Comparison of ENCODE assay signal across 9 mouse cellular contexts in the genomic region with DNA sequence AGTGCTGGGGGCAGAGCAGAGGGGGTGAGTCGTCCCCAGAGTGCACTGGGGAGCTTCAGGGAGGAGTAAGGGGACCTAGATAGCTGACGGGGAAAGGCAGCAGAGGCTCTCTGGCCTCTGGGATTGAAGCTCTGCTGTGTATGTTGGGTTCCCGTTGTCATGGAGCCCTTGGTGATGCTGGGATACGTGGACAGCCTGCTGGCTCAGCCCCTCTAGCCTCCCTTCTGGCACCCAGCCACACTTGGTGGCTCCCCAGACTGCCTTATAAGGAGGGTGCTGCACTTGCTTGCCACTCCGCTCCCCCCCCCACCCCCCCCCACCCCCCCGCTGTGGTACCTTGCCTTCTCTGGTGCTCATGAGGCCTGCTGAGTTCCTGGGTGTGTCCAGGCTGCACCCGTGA.
DNase-seq lines count a peak whose midpoint lies in the region; ATAC-seq and TF ChIP-seq lines count a peak whose summit lies in the region.
"Had no signal": no experiment of that assay in that cellular context is flagged by ENCODE, and none has a peak within 500 bp of the region (broad histone marks: within the 10 kb centered on the region; RNA-seq: fewer than 3 reads in every experiment).

No protein-coding gene starts in this region.

- H3K4me2 ChIP-seq in forebrain, embryonic 14.5 days (ENCODE audit: low read length) = no peak overlapping the region
- no peak overlapping the region for H3K4me2 ChIP-seq in lung, embryonic 16.5 days (ENCODE audit: low read depth, low read length)
- no peak overlapping the region for H3K4me2 ChIP-seq in stomach, postnatal 0 days (replicated peaks; ENCODE audit: low read depth)
- H3K4me2 ChIP-seq: forebrain, embryonic 12.5 days had no signal

- peak overlapping the region; percentile 3 for H3K27ac ChIP-seq in forebrain, embryonic 10.5 days
- H3K27ac ChIP-seq in forebrain, embryonic 14.5 days (ENCODE audit: low read depth, low read length) = no peak overlapping the region
- H3K27ac ChIP-seq in lung, embryonic 16.5 days (ENCODE audit: low read length) = no peak overlapping the region
- no peak overlapping the region for H3K27ac ChIP-seq in thymus, adult 2 months (ENCODE audit: control insufficient read depth, insufficient read depth, low read length)
- peak overlapping the region; percentile 92 for H3K27ac ChIP-seq in stomach, postnatal 0 days (replicated peaks)

- no peak for TF ChIP-seq CTCF in lung, adult 2 months (IDR thresholded peaks at IDR 0.05; ENCODE audit: insufficient read depth, low read length)
- no peak for TF ChIP-seq CTCF in thymus, adult 2 months (IDR thresholded peaks at IDR 0.05; ENCODE audit: borderline replicate concordance, control insufficient read depth, extremely low read depth, insufficient read depth, low read length, poor library complexity)
- TF ChIP-seq CTCF in stomach, postnatal 0 days (IDR thresholded peaks at IDR 0.05; ENCODE audit: low read depth) = no peak

- H3K27me3 ChIP-seq in forebrain, embryonic 10.5 days (ENCODE audit: poor library complexity, severe bottlenecking) = no peaks in the 10 kb centered on the region
- no peaks in the 10 kb centered on the region for H3K27me3 ChIP-seq in forebrain, embryonic 14.5 days (replicated peaks; ENCODE audit: control insufficient read depth, insufficient read depth, low read length)
- no peaks in the 10 kb centered on the region for H3K27me3 ChIP-seq in lung, embryonic 16.5 days (ENCODE audit: control insufficient read depth, insufficient read depth, low read depth, low read length)
- no peaks in the 10 kb centered on the region for H3K27me3 ChIP-seq in thymus, adult 2 months (ENCODE audit: control insufficient read depth, insufficient read depth, low read length)
- no peaks in the 10 kb centered on the region for H3K27me3 ChIP-seq in stomach, postnatal 0 days (ENCODE audit: control insufficient read depth, insufficient read depth, low read length)
- H3K27me3 ChIP-seq: forebrain, embryonic 12.5 days had no signal

- ATAC-seq in forebrain, embryonic 14.5 days = no peak
- ATAC-seq in lung, embryonic 16.5 days (ENCODE audit: low read depth) = 0 out of 2 replicates have a peak, but pooled peaks have one; percentile 6
- ATAC-seq in stomach, postnatal 0 days (ENCODE audit: low FRiP score, low TSS enrichment) = peak; percentile 45; the same call in 1 of the 2 replicates
- no peak for ATAC-seq in CD4-positive, CD25-positive, alpha-beta regulatory T cell, adult 4 months

- no peak for DNase-seq in forebrain, embryonic 10.5 days (ENCODE audit: extremely low spot score, low spot score)
- DNase-seq in forebrain, embryonic 14.5 days (ENCODE audit: low spot score) = no peak
- DNase-seq in lung, adult 2 months = no peak
- peak; percentile 39 for DNase-seq in thymus, postnatal 4 days
- no peak for DNase-seq in thymus, adult 2 months
- DNase-seq in stomach, postnatal 0 days (ENCODE audit: low spot score) = no peak

- no peak overlapping the region for H3K4me3 ChIP-seq in forebrain, embryonic 10.5 days
- H3K4me3 ChIP-seq in forebrain, embryonic 14.5 days (ENCODE audit: low read depth, low read length) = no peak overlapping the region
- H3K4me3 ChIP-seq in lung, embryonic 16.5 days (ENCODE audit: low read length) = no peak overlapping the region
- no peak overlapping the region for H3K4me3 ChIP-seq in lung, adult 2 months (replicated peaks; ENCODE audit: extremely low read depth, low read depth, low read length)
- H3K4me3 ChIP-seq in thymus, adult 2 months (ENCODE audit: control insufficient read depth, insufficient read depth, low read length) = no peak overlapping the region
- no peak overlapping the region for H3K4me3 ChIP-seq in stomach, postnatal 0 days (ENCODE audit: low read depth, low read length)
- H3K4me3 ChIP-seq: forebrain, embryonic 12.5 days had no signal

- H3K9me3 ChIP-seq in forebrain, embryonic 10.5 days = no peaks in the 10 kb centered on the region; the same call in 1 of the 2 replicates
- no peaks in the 10 kb centered on the region for H3K9me3 ChIP-seq in forebrain, embryonic 14.5 days (replicated peaks; ENCODE audit: control insufficient read depth, low read length)
- H3K9me3 ChIP-seq in lung, embryonic 16.5 days (ENCODE audit: control insufficient read depth, low read length) = no peaks in the 10 kb centered on the region
- H3K9me3 ChIP-seq in stomach, postnatal 0 days (ENCODE audit: control insufficient read depth, low read length) = no peaks in the 10 kb centered on the region
- H3K9me3 ChIP-seq: forebrain, embryonic 12.5 days had no signal

- no peak for TF ChIP-seq POLR2A in lung, adult 2 months (IDR thresholded peaks at IDR 0.05; ENCODE audit: borderline replicate concordance, extremely low read depth, low read depth, low read length)
- no peak for TF ChIP-seq POLR2A in thymus, adult 2 months (IDR thresholded peaks at IDR 0.05; ENCODE audit: control insufficient read depth, extremely low read depth, insufficient read depth, low read length, poor library complexity)

- 76% methylated on average over 7 of the region's 7 CpGs for WGBS in forebrain, embryonic 10.5 days
- 68% methylated on average over 7 of the region's 7 CpGs for WGBS in forebrain, embryonic 14.5 days
- WGBS in lung, embryonic 16.5 days = 50% methylated on average over 7 of the region's 7 CpGs
- WGBS in lung, adult 2 months = 54% methylated on average over 7 of the region's 7 CpGs
- whole genome bisulfite sequencing in thymus, adult 2 months = 61% methylated on average over 7 of the region's 7 CpGs
- WGBS in stomach, postnatal 0 days = 59% methylated on average over 6 of the region's 7 CpGs

- no peak overlapping the region for H3K9ac ChIP-seq in forebrain, embryonic 14.5 days (ENCODE audit: low read length)
- H3K9ac ChIP-seq in lung, embryonic 16.5 days (ENCODE audit: low read length) = no peak overlapping the region
- H3K9ac ChIP-seq in stomach, postnatal 0 days (ENCODE audit: low read length) = 0 out of 2 replicates have a peak overlapping the region, but pooled peaks have one; percentile 43
- H3K9ac ChIP-seq: forebrain, embryonic 12.5 days had no signal

- TF ChIP-seq EP300 in stomach, postnatal 0 days (optimal IDR thresholded peaks at IDR 0.05) = no peak

- H3K36me3 ChIP-seq in forebrain, embryonic 10.5 days (replicated peaks) = peaks cover 91% of the 10 kb centered on the region
- H3K36me3 ChIP-seq in forebrain, embryonic 14.5 days (ENCODE audit: control insufficient read depth, insufficient read depth, low read length) = peaks cover 15% of the 10 kb centered on the region
- H3K36me3 ChIP-seq in lung, embryonic 16.5 days (ENCODE audit: control insufficient read depth, insufficient read depth, low read length) = peaks cover 16% of the 10 kb centered on the region
- H3K36me3 ChIP-seq in thymus, adult 2 months (ENCODE audit: control insufficient read depth, insufficient read depth, low read length) = peaks cover 12% of the 10 kb centered on the region; the same call in 1 of the 2 replicates
- H3K36me3 ChIP-seq in stomach, postnatal 0 days (ENCODE audit: control insufficient read depth, insufficient read depth, low read length) = peaks cover 16% of the 10 kb centered on the region

- H3K4me1 ChIP-seq in forebrain, embryonic 10.5 days = peaks cover 34% of the 10 kb centered on the region
- no peaks in the 10 kb centered on the region for H3K4me1 ChIP-seq in forebrain, embryonic 14.5 days (ENCODE audit: control insufficient read depth, insufficient read depth, low read length)
- H3K4me1 ChIP-seq in lung, embryonic 16.5 days (replicated peaks; ENCODE audit: control insufficient read depth, insufficient read depth, low read length) = peaks cover 5% of the 10 kb centered on the region
- H3K4me1 ChIP-seq in lung, adult 2 months (ENCODE audit: control insufficient read depth, insufficient read depth, low read length) = no peaks in the 10 kb centered on the region
- H3K4me1 ChIP-seq in thymus, adult 2 months (replicated peaks; ENCODE audit: control insufficient read depth, insufficient read depth, low read length) = peaks cover 87% of the 10 kb centered on the region
- 0 out of 2 replicates have a peak, but pooled peaks cover 2% of the 10 kb centered on the region for H3K4me1 ChIP-seq in stomach, postnatal 0 days (replicated peaks; ENCODE audit: control insufficient read depth, insufficient read depth)

Comparison
In these comparisons a context has a peak if more than half of its experiments do, and no peak if none do; other contexts are left out.
1. H3K27ac ChIP-seq: peak in forebrain, embryonic 10.5 days (single experiment) and stomach, postnatal 0 days (single experiment); none in forebrain, embryonic 14.5 days (single experiment), lung, embryonic 16.5 days (single experiment) and thymus, adult 2 months (single experiment).
2. ATAC-seq: peak in lung, embryonic 16.5 days (single experiment) and stomach, postnatal 0 days (single experiment); none in forebrain, embryonic 14.5 days (single experiment) and CD4-positive, CD25-positive, alpha-beta regulatory T cell, adult 4 months (single experiment).